Mouse (Mus musculus): Measurements from ENCODE around the gene Hcfc1r1.

- TF ChIP-seq CTCF (IDR thresholded peaks at IDR 0.05) = no peak
- no peak for TF ChIP-seq EP300 (IDR thresholded peaks at IDR 0.05; ENCODE audit: insufficient read depth, low read depth, low read length)
- no peak for TF ChIP-seq POLR2A (IDR thresholded peaks at IDR 0.05; ENCODE audit: insufficient read depth, low read depth, low read length)
These were observed 46.1 kb downstream of the Hcfc1r1 start for GRCm38 (mm10) chr17:23719455-23719854.

Data from heart, adult 2 months (tissue).